Mouse (Mus musculus): ENCODE data around the gene Lce1m. TPM values are rescaled to one million over a fixed set of nuclear protein-coding genes. Genes with fewer than 3 reads are reported as not detected.
"Not testable (repeated sequence)": the region's sequence is repeated elsewhere in the genome, so short reads cannot be mapped to it uniquely, and the experiment has no call there.

The Lce1m gene
- not detected in 2 replicates for polyA plus RNA-seq (2014; fragmentation: Nextera tagmentation; extraction: Ambion mirVana)

GRCm38 (mm10) chr3:93018960-93019359 lies at the start of gene Lce1m:
TSS of gene Lce1m (minus strand) at chr3:93019060.
- no peak within 1 kb of the TSS for H3K4me3 ChIP-seq (ENCODE audit: low read depth, low read length)
- H3K27ac ChIP-seq (replicated peaks; ENCODE audit: low read depth, low read length), result no peak within 1 kb of the TSS
- 81% methylated on average over 2 of the region's 2 CpGs for WGBS
- no peak within 1 kb of the TSS for H3K4me2 ChIP-seq (ENCODE audit: low read depth, low read length)
- 0 out of 2 replicates have a peak, but pooled peaks cover 3% of the 10 kb centered on the region for H3K4me1 ChIP-seq (ENCODE audit: control insufficient read depth, insufficient read depth, low read length)
- ATAC-seq (ENCODE audit: low read depth), result no peak
- no peak within 1 kb of the TSS for H3K9ac ChIP-seq (ENCODE audit: low read depth, low read length)
- H3K9me3 ChIP-seq (ENCODE audit: control insufficient read depth, low read length), result no peaks in the 10 kb centered on the region
- no peak for DNase-seq (ENCODE audit: low spot score)
- H3K36me3 ChIP-seq (ENCODE audit: control insufficient read depth, insufficient read depth, low read length), result no peaks in the 10 kb centered on the region
- H3K27me3 ChIP-seq (replicated peaks; ENCODE audit: control insufficient read depth, insufficient read depth, low read length), result no peaks in the 10 kb centered on the region

- not testable (repeated sequence) for H3K9ac ChIP-seq (ENCODE audit: low read depth, low read length); H3K9me3 ChIP-seq (ENCODE audit: control insufficient read depth, low read length); H3K4me1 ChIP-seq (ENCODE audit: control insufficient read depth, insufficient read depth, low read length); H3K27me3 ChIP-seq (replicated peaks; ENCODE audit: control insufficient read depth, insufficient read depth, low read length); H3K4me3 ChIP-seq (ENCODE audit: low read depth, low read length); DNase-seq (ENCODE audit: low spot score); H3K36me3 ChIP-seq (ENCODE audit: control insufficient read depth, insufficient read depth, low read length); H3K27ac ChIP-seq (replicated peaks; ENCODE audit: low read depth, low read length); H3K4me2 ChIP-seq (ENCODE audit: low read depth, low read length); ATAC-seq (ENCODE audit: low read depth)
Measured at GRCm38 (mm10) chr3:93068523-93068922, 49.7 kb upstream of the Lce1m start, which contains the start of gene Gm4858. TSS of gene Gm4858 (plus strand) at chr3:93068823.

GRCm38 (mm10) chr3:93052826-93053474 lies 34.1 kb upstream of the Lce1m start:
- Histone ChIP-seq H3K4me2 (ENCODE audit: low read depth, low read length) (no peak overlapping the region), H3K27ac (replicated peaks; ENCODE audit: low read depth, low read length) (no peak overlapping the region), H3K4me1 (ENCODE audit: control insufficient read depth, insufficient read depth, low read length) (no peaks in the 10 kb centered on the region), H3K9ac (ENCODE audit: low read depth, low read length) (no peak overlapping the region), H3K4me3 (ENCODE audit: low read depth, low read length) (no peak overlapping the region), H3K36me3 (ENCODE audit: control insufficient read depth, insufficient read depth, low read length) (no peaks in the 10 kb centered on the region), H3K9me3 (ENCODE audit: control insufficient read depth, low read length) (no peaks in the 10 kb centered on the region), H3K27me3 (replicated peaks; ENCODE audit: control insufficient read depth, insufficient read depth, low read length) (no peaks in the 10 kb centered on the region)
- DNase-seq (ENCODE audit: low spot score) (no peak), ATAC-seq (ENCODE audit: low read depth) (no peak)
- WGBS, result 51% methylated on average over 10 of the region's 10 CpGs

GRCm38 (mm10) chr3:93050182-93050581 lies 31.3 kb upstream of the Lce1m start:
- ATAC-seq (ENCODE audit: low read depth), result no peak
- H3K36me3 ChIP-seq (ENCODE audit: control insufficient read depth, insufficient read depth, low read length), result no peaks in the 10 kb centered on the region
- no peak overlapping the region for H3K27ac ChIP-seq (replicated peaks; ENCODE audit: low read depth, low read length)
- no peaks in the 10 kb centered on the region for H3K4me1 ChIP-seq (ENCODE audit: control insufficient read depth, insufficient read depth, low read length)
- H3K4me2 ChIP-seq (ENCODE audit: low read depth, low read length), result no peak overlapping the region
- no peaks in the 10 kb centered on the region for H3K27me3 ChIP-seq (replicated peaks; ENCODE audit: control insufficient read depth, insufficient read depth, low read length)
- H3K9ac ChIP-seq (ENCODE audit: low read depth, low read length), result no peak overlapping the region
- DNase-seq (ENCODE audit: low spot score), result no peak
- 74% methylated on average over 1 of the region's 1 CpGs for WGBS
- H3K9me3 ChIP-seq (ENCODE audit: control insufficient read depth, low read length), result no peaks in the 10 kb centered on the region
- H3K4me3 ChIP-seq (ENCODE audit: low read depth, low read length), result no peak overlapping the region

- ATAC-seq (ENCODE audit: low read depth), result peak; percentile 76; the same call in 1 of the 2 replicates
Measured at GRCm38 (mm10) chr3:93031450-93031849, 12.6 kb upstream of the Lce1m start.

GRCm38 (mm10) chr3:93025486-93025885 lies 6.6 kb upstream of the Lce1m start:
- Histone ChIP-seq H3K9me3 (ENCODE audit: control insufficient read depth, low read length) (no peaks in the 10 kb centered on the region), H3K27ac (replicated peaks; ENCODE audit: low read depth, low read length) (no peak overlapping the region), H3K4me1 (ENCODE audit: control insufficient read depth, insufficient read depth, low read length) (no peaks in the 10 kb centered on the region), H3K4me2 (ENCODE audit: low read depth, low read length) (no peak overlapping the region), H3K9ac (ENCODE audit: low read depth, low read length) (no peak overlapping the region), H3K4me3 (ENCODE audit: low read depth, low read length) (no peak overlapping the region), H3K36me3 (ENCODE audit: control insufficient read depth, insufficient read depth, low read length) (no peaks in the 10 kb centered on the region), H3K27me3 (replicated peaks; ENCODE audit: control insufficient read depth, insufficient read depth, low read length) (no peaks in the 10 kb centered on the region)
- DNase-seq (ENCODE audit: low spot score) (peak; percentile 29), ATAC-seq (ENCODE audit: low read depth) (no peak)
- 64% methylated on average over 2 of the region's 2 CpGs for WGBS

More at GRCm38 (mm10) chr3:93031450-93031849, 12.6 kb upstream of the Lce1m start:
- peak; percentile 69 for DNase-seq (ENCODE audit: low spot score)
- Histone ChIP-seq H3K9ac (ENCODE audit: low read depth, low read length) (no peak overlapping the region), H3K9me3 (ENCODE audit: control insufficient read depth, low read length) (no peaks in the 10 kb centered on the region), H3K4me2 (ENCODE audit: low read depth, low read length) (no peak overlapping the region), H3K4me1 (ENCODE audit: control insufficient read depth, insufficient read depth, low read length) (no peaks in the 10 kb centered on the region), H3K4me3 (ENCODE audit: low read depth, low read length) (no peak overlapping the region), H3K27ac (replicated peaks; ENCODE audit: low read depth, low read length) (no peak overlapping the region), H3K27me3 (replicated peaks; ENCODE audit: control insufficient read depth, insufficient read depth, low read length) (no peaks in the 10 kb centered on the region), H3K36me3 (ENCODE audit: control insufficient read depth, insufficient read depth, low read length) (no peaks in the 10 kb centered on the region)
- 45% methylated on average over 5 of the region's 5 CpGs for WGBS

GRCm38 (mm10) chr3:93023411-93024184 lies 4.7 kb upstream of the Lce1m start:
- H3K4me2 ChIP-seq (ENCODE audit: low read depth, low read length), result no peak overlapping the region
- H3K36me3 ChIP-seq (ENCODE audit: control insufficient read depth, insufficient read depth, low read length), result no peaks in the 10 kb centered on the region
- ATAC-seq (ENCODE audit: low read depth) (no peak), DNase-seq (ENCODE audit: low spot score) (no peak)
- 78% methylated on average over 3 of the region's 3 CpGs for WGBS
- H3K4me1 ChIP-seq (ENCODE audit: control insufficient read depth, insufficient read depth, low read length), result no peaks in the 10 kb centered on the region
- H3K27ac ChIP-seq (replicated peaks; ENCODE audit: low read depth, low read length), result no peak overlapping the region
- H3K27me3 ChIP-seq (replicated peaks; ENCODE audit: control insufficient read depth, insufficient read depth, low read length), result no peaks in the 10 kb centered on the region
- H3K4me3 ChIP-seq (ENCODE audit: low read depth, low read length), result no peak overlapping the region
- no peak overlapping the region for H3K9ac ChIP-seq (ENCODE audit: low read depth, low read length)
- no peaks in the 10 kb centered on the region for H3K9me3 ChIP-seq (ENCODE audit: control insufficient read depth, low read length)

GRCm38 (mm10) chr3:93021171-93021570 lies 2.3 kb upstream of the Lce1m start:
- H3K9ac ChIP-seq (ENCODE audit: low read depth, low read length), result no peak overlapping the region
- no peak for DNase-seq (ENCODE audit: low spot score)
- H3K27me3 ChIP-seq (replicated peaks; ENCODE audit: control insufficient read depth, insufficient read depth, low read length), result no peaks in the 10 kb centered on the region
- H3K4me2 ChIP-seq (ENCODE audit: low read depth, low read length), result no peak overlapping the region
- H3K9me3 ChIP-seq (ENCODE audit: control insufficient read depth, low read length), result no peaks in the 10 kb centered on the region
- no peaks in the 10 kb centered on the region for H3K36me3 ChIP-seq (ENCODE audit: control insufficient read depth, insufficient read depth, low read length)
- H3K4me3 ChIP-seq (ENCODE audit: low read depth, low read length), result no peak overlapping the region
- no peak for ATAC-seq (ENCODE audit: low read depth)
- no peaks in the 10 kb centered on the region for H3K4me1 ChIP-seq (ENCODE audit: control insufficient read depth, insufficient read depth, low read length)
- 74% methylated on average over 1 of the region's 1 CpGs for WGBS
- H3K27ac ChIP-seq (replicated peaks; ENCODE audit: low read depth, low read length), result no peak overlapping the region

Data from embryonic facial prominence, embryonic 14.5 days (tissue).